Mouse (Mus musculus) spleen, adult 2 months (tissue): ENCODE data around the gene Nkx1-2. TPM values are rescaled to one million over a fixed set of nuclear protein-coding genes. Genes with fewer than 3 reads are reported as not detected.

Experiments
- DNase-seq, 2 experiments: peaks; one replicate each; pipeline versions ENCODE4 v3.0.0 to v3.0.0-alpha.2; 2012 to 2021; ENCODE audit warnings: low spot score in 2 of 2, low read depth in 1 of 2
- H3K27ac ChIP-seq: fragments of 200-500 bp; 2 replicates; pipeline ENCODE4 v1.5.1; 2012; ENCODE audit warnings: low read length, inconsistent platforms; ENCODE audit not compliant: insufficient read depth
- H3K27me3 ChIP-seq: fragments of 200-500 bp; 2 replicates; pipeline ENCODE4 v1.6.1; 2012; ENCODE audit warnings: mild to moderate bottlenecking, moderate library complexity, low read length, inconsistent platforms; ENCODE audit not compliant: control insufficient read depth, insufficient read depth
- H3K36me3 ChIP-seq: fragments of 200-500 bp; 2 replicates; pipeline ENCODE4 v1.6.1; 2012; ENCODE audit warnings: mild to moderate bottlenecking, low read length, inconsistent platforms; ENCODE audit not compliant: control insufficient read depth, insufficient read depth
- H3K4me1 ChIP-seq: fragments of 200-500 bp; 2 replicates; pipeline ENCODE4 v1.6.1; 2011; ENCODE audit warnings: inconsistent platforms; ENCODE audit not compliant: control insufficient read depth, insufficient read depth, insufficient read length
- H3K4me3 ChIP-seq: fragments of 200-500 bp; 2 replicates; pipeline ENCODE4 v1.5.1; 2011; ENCODE audit warnings: mild to moderate bottlenecking, inconsistent platforms; ENCODE audit not compliant: insufficient read depth, insufficient read length; ENCODE audit errors: extremely low read depth
- CTCF ChIP-seq: fragments of 200-500 bp; IDR thresholded peaks from 2 replicates; pipeline ENCODE4 v1.5.1; 2011; ENCODE audit warnings: mild to moderate bottlenecking, inconsistent platforms; ENCODE audit not compliant: insufficient read depth, insufficient read length, insufficient replicate concordance; ENCODE audit errors: extremely low read depth
- POLR2A ChIP-seq: fragments of 200-500 bp; IDR thresholded peaks from 2 replicates; pipeline ENCODE4 v1.6.1; 2011; ENCODE audit warnings: low read depth, low read length, inconsistent platforms
- WGBS: fragments of 180-500 bp; shearing (Covaris S2); methylation state at CpG from one replicate; pipeline ENCODE4 v1.1.7; 2018; 5-methylcytosine and 5-hydroxymethylcytosine counted together
- polyA plus RNA-seq: library from polyadenylated mRNA; depleted of rRNA; stranded (reverse); fragments of >200 nt; gene quantifications from 2 replicates; pipeline ENCODE4 v1.2.3, GENCODE M21; 2012; rRNA removed

Gene Nkx1-2
- polyA plus RNA-seq, 1 experiment, result 0.19 TPM

DNA sequence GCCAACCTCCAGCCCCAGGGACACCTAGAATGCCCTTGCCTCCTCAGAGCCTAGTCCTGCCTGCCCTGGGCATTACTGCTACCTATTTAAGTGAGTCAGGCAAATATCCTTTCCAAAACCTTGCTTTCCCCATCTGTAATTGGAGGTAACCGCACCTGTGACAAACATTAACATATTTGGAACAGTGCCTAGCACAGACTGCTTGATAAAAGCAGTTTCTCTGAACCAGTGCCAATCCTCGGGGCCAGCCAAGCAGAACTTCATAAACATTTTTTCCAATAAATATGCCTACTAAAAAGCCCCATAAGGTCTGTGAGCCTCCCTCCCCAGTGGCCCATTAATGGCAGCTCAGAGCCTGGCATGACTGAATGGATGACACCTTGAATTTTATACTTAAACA lies 45.3 kb downstream of the Nkx1-2 start:
- Histone ChIP-seq H3K4me3 (no peak overlapping the region), H3K27ac (no peak overlapping the region), H3K4me1 (no peaks in the 10 kb centered on the region), H3K36me3 (peaks cover 15% of the 10 kb centered on the region), H3K27me3 (no peaks in the 10 kb centered on the region)
- TF ChIP-seq CTCF (no peak), POLR2A (no peak)
- DNase-seq, result no peak
- 62% methylated on average over 2 of the region's 2 CpGs for WGBS

DNA sequence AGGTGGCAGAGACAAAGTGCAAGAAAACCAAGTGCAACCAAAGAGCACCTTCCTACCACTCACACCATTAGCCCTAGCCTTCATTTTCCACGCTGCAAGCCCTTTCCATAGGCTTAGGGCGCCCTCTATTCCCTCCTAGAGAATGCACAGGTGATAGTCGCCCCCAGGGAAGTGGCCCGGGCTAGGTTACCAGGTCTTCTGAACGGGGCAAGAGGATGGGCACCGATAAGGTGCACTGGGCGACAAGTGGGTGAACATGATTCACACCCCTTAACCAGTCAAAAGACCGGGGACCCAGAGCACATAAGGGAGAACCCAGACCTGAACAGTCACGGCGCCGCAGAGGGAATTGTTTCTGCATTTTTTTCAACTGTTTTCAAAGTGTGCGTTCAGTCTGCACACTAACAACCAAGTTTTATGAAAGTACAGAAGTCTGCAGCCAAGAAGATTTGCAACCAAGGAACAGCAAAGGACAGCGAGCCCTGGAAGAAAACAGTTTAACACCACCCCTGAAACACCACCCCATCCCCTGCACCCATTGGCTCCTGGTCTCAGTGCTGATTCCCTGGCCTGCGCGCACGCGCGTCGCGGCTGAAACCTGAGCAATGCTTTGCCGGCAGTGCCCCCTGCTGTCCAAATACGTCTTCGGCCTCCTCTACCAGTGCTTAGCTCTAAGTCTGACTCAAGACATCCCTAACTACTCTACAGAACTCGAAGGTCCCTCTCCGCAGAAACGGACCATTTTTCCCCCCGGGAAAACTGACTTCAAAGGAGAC lies 47.9 kb downstream of the Nkx1-2 start:
- Histone ChIP-seq H3K27ac (no peak overlapping the region), H3K36me3 (peaks cover under 1% of the 10 kb centered on the region), H3K4me3 (peak overlapping the region; percentile 53), H3K4me1 (no peaks in the 10 kb centered on the region), H3K27me3 (no peaks in the 10 kb centered on the region)
- WGBS, result 2% methylated on average over 27 of the region's 27 CpGs
- TF ChIP-seq CTCF (peak; percentile 92), POLR2A (no peak)
- DNase-seq, result peak; percentile 81 to 92

DNA sequence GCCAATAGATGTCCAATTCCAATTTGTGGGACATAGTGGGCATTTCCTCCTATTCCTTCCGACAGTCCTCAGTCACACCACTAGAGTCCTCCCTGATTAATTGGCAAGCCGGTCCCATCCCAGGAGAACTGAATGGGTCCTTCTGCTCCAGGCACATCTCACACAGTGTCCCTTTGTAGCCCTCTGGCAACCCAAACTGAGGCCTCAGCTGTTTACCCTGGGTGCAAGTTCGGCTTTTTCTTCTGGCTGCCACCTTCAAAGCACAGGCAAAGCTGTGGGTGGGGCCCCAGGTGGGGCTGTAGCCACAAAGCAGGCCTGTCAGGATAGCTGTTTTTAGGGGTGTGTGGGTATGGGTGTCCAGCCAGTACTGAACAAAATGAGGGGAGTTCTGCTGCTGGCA lies 52.3 kb downstream of the Nkx1-2 start:
- DNase-seq, result no peak
- Histone ChIP-seq H3K27me3 (no peaks in the 10 kb centered on the region), H3K27ac (no peak overlapping the region), H3K4me3 (no peak overlapping the region), H3K36me3 (no peaks in the 10 kb centered on the region), H3K4me1 (no peaks in the 10 kb centered on the region)
- WGBS, result 82% methylated on average over 3 of the region's 3 CpGs
- TF ChIP-seq POLR2A (no peak), CTCF (no peak)

Other genes starting within 250 kb of the Nkx1-2 start
- 47.0 and 48.5 TPM in 2 replicates for gene Oat, start 23.2 kb downstream of the Nkx1-2 start, polyA plus RNA-seq
- gene Lhpp, start 11.0 kb upstream of the Nkx1-2 start, polyA plus RNA-seq, result 5.6 and 8.5 TPM in 2 replicates
- 52.4 and 63.2 TPM in 2 replicates for gene Fam53b, start 214.2 kb upstream of the Nkx1-2 start, polyA plus RNA-seq